Mouse (Mus musculus) small intestine, adult 2 months (tissue): ENCODE measurements around the gene Pcp4.

Experiments
- CTCF ChIP-seq: fragments of 200-500 bp; IDR thresholded peaks from 2 replicates; pipeline ENCODE4 v1.5.1; 2012; ENCODE audit warnings: low read depth, mild to moderate bottlenecking, control low read depth, inconsistent platforms, low read length, moderate library complexity, mixed read lengths; ENCODE audit not compliant: insufficient replicate concordance, insufficient read length; ENCODE audit errors: extremely low read depth
- POLR2A ChIP-seq: fragments of 200-500 bp; IDR thresholded peaks from 2 replicates; pipeline ENCODE4 v1.6.1; 2012; ENCODE audit warnings: low read depth, mild to moderate bottlenecking, control low read depth, inconsistent platforms, low read length, moderate library complexity

- TF ChIP-seq CTCF (no peak), POLR2A (no peak)
Measured at GRCm38 (mm10) chr16:96556621-96557020, 89.2 kb downstream of the Pcp4 start.
